Mouse (Mus musculus) lung, postnatal 4 days (tissue): ENCODE results near the gene Tubb4a.
A peak's percentile ranks its signal among the peaks of the same experiment; 100 is the strongest.

Experiments used
- DNase-seq, 2 experiments: peaks; one replicate each; pipeline ENCODE4 v3.0.0; 2021

Tubb4a gene

DNA sequence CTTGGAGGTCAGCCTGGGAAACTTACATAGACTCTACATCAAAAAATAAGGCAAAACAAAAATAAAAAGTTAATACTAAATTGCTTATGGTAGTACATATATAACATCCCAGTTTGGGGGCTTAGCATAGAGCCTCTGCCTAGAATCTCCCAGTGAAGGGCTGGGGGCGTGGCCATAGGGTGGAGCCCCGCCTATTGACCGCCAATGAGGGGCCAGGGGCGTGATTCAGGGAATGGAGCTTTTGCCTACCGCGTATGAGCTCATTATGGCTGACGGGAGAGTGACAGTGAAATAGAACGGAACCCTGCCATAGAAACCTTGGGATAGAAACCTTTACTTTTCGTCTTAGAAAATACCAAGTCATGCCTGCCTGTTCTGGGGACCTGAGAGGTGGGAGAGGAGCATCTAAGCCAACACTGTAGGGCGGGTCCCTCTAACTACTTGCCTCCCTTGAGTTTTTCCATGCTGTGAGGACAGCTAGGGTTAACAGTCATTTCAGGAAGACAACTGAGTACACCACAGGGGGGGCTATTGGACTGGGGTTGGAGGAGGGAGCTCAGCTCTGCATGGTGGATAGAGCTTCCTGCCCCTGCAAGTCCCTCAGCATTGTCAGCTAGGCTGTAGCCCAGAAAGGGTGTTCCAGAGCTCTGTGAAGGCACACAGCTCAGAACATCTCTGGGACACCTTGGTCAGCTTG lies 12.2 kb upstream of the Tubb4a start:
- DNase-seq = no peak

DNA sequence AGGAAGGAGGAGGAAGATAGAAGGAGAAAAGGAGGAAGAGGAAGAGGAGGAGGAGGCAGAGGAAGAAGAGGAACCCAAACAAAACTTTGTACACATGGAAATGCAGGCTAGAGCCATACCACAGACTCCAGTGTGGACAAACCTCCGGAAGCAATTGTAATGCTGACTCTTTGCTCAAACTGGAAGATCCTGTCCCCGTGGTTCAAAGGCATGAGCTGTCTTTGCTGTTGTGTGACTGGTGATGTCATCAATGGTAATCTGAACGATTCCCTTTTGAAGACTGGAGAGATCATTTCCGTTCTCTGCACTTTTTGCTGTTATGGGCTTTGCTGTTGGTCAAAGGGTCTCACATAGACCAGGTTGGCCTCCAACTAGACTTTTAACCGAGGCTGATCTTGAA lies 10.7 kb upstream of the Tubb4a start:
- DNase-seq = no peak

DNA sequence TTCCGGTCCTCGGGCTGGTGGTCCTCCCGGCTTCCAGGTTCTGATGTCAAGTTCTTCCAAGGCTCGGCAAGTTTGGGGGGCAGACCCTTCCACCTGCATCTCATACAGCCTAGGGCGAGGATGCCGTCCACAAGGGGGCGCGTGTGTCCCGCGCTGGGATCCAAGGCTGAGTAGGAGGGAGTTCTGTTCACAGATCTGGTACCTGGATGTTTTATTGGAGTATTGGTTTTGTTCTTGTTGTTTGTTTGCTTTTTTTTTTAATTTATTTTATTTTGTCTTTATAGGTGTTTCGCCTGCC lies 9.0 kb upstream of the Tubb4a start:
- DNase-seq = peak; percentile 75 to 87

DNA sequence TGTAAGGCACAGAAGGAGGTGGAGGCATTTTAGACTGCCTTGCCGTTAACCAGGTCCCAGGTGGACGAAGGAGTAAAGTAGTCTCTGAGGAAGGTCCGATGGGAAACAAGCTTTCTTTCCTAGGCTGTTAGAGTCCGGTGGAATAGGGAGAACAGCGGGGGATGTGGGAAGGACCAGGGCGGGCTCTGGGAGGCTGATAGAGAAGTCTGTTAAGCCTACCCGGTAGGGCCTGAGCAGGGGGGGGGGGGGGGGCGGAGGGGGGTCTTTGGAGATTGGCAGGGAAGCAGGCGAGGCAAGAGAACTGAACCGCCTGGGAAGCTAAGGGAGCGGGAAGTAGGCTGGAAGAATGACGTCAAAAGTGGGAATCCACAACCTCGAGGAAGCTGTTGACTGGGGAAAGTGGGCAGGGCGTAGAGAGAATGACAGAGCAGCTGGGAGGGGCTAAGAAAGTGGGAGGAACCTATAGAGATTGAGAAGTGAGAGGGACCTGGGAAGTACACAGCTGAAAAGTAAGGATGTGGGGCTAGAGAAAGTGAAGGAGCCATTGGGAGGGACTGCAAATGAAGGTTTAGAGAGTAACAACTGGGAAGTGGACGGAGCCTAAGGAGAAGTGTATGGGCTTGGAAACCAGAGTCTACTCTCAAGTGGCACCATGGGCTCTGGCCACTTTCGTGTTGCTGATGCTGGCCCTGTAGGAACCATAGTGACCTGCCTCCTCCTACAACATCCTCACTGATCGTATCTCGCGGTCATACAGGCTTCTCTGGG lies 8.5 kb upstream of the Tubb4a start:
- DNase-seq = peak; percentile 54 to 77

DNA sequence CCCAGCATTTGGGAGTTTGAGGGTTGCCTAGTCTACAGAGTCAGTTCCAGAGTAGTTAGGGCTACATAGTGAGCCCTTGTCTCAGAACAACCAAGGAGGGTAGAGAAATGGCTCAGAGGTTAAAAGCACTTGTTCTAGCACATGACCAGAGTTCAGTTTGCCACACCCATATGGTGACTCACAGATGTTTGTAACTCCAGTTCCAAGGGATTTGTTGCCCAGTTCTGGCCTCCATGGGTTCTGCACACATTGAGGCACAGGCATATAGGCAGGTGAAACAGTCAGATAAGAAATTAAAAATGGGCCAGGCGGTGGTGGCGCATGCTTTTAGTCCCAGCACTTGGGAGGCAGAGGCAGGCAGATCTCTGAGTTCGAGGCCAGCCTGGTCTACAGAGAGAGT lies 6.6 kb upstream of the Tubb4a start:
- DNase-seq = no peak

DNA sequence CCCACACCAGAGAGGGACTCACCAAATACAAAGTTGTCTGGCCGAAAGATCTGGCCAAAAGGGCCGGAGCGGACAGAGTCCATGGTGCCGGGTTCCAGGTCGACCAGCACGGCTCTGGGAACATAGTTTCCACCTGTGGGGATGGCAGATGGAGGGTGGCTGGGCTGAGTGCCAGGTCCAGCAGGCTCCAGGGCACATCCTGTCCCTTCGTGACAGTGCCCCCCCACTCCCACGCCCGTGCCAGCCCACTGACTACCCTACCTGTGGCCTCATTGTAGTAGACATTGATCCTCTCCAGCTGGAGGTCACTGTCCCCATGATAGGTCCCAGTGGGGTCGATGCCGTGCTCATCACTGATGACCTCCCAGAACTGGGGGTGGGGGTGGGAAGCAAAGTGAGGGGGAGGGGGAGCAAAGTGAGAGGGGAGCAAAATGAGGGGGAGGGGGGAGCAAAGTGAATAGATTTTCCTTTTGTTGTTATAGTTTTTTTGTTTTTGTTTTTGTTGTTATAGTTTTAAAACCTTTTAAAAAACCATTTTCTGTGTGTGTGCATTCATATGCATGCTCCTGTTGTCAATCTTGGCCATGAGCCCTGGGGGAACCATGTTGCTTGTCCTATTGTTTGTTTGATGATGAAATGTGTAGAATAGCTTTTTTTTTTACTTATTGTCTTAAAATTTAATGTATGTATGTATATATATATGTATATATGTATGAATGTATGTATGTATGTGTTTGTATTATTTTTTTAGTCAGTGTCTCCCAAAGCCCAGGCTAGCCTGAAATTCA lies 1.4 kb downstream of the Tubb4a start:
- no peak for DNase-seq

DNA sequence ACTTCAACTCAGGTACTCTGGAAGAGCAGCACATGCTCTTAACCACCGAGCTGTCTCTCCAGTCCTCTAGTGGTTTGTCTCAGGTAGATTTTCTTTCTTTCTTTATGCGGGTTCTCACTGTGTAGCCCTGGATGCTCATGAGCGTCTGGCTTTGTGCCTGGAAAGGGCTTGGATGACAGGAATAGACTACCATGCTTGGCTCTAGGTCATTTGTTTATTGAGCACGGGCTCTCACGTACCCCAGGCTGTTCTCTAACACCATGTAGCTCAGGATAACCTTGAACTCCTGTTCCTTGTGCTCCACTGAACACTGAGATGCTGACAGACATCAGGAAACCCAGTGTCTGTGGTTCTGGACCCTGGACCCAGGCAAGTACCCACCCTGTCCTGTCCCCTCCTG lies 5.1 kb downstream of the Tubb4a start:
- DNase-seq = no peak

DNA sequence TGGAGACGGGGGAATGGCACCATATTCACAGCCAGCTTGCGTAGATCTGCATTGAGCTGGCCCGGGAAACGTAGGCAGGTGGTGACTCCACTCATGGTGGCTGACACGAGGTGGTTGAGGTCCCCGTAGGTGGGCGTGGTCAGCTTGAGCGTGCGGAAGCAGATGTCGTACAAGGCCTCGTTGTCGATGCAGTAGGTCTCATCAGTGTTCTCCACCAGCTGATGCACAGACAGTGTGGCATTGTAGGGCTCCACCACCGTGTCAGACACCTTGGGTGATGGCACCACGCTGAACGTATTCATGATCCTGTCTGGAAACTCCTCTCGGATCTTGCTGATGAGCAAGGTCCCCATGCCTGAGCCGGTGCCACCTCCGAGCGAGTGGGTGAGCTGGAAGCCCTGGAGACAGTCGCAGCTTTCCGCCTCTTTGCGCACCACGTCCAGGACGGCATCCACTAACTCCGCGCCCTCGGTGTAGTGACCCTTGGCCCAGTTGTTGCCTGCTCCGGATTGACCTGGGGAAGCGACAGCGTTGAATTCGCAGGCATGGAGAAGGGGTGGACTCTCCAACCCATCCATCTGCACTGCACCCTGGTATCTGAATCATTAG lies 6.2 kb downstream of the Tubb4a start:
- DNase-seq = no peak

DNA sequence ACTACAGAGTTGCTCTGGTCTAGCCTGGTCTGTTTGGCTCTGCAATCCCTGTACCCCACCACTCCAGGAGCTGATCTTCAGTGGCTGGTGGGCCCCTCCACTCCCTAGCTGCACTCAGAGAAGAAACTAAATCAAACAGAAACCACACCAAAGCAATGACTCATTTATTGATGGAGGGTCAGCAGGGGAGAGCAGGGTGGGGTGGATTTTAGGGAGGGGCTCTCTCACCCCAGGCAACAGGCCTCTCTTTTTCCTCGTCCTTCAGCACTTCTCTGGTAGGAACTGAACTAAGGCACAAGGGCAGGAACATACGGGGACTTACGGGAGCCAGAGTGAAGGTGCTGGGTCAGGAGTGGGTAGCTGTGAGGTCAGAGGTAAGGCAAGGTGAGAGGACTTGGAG lies 7.7 kb downstream of the Tubb4a start:
- no peak for DNase-seq

DNA sequence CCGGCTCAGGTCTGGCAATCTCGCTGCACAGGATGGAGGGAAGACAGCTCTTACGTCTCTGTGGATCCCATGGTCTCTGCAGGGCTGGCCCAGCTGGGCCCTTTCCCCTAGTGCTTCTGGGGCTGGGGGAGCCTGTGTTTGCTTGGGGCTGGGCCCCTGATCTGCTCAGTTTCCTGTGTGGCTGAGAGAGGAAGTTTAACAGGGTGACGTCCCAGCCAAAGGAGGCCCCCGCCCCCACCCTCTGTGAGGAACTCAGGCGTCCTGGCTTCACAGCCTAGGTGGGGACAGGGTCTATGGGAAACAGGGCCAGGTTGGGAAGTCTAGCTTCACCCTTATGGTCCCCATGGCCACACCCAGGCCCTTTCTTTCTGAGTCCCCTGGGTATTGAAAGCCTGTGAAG lies 9.2 kb downstream of the Tubb4a start, which contains the start of gene Dennd1c:
Dennd1c (minus strand) TSS at position 179 of the 400 bp plus-strand sequence.
- peak; percentile 51 to 58 for DNase-seq

DNA sequence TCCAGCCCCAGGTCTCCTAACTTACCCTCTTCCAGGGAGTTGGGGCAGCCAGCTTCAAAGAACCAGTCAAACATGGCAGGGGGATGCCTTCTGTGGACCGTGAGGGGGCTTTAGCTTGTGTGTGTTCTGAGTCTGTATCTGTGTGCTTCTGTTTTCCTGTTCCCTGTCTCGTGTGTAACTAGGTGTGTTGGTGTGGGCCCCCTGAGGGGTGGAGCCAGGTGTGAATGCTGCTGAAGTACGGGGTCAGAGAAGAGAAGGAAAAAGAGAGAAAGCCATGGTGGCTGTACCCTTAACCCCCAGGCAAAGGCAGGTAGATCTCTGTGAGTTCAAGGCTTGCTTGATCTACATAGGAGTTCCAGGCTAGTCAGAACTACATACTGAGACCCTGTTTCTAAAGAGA lies 10.7 kb downstream of the Tubb4a start:
- no peak for DNase-seq

DNA sequence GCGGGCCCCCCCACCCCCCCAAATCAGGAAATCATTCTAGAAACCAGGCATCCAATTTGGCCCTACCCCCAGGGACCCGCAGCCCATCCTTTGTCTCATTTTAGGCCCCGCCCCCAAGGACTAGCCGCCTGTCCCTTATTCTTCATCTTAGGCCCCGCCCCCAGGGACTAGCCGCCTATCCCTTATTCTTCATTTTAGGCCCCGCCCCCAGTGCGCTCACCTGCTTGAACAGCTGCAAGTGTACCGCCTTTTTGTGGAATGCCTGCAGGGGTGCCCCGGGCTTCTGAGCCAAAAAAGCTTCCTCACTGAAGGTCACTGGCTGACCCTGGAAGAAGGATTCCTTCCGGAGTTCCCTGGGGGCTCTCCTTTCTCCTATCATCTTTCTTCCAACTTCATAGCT lies 16.9 kb downstream of the Tubb4a start:
- DNase-seq = peak; percentile 55 to 62

DNA sequence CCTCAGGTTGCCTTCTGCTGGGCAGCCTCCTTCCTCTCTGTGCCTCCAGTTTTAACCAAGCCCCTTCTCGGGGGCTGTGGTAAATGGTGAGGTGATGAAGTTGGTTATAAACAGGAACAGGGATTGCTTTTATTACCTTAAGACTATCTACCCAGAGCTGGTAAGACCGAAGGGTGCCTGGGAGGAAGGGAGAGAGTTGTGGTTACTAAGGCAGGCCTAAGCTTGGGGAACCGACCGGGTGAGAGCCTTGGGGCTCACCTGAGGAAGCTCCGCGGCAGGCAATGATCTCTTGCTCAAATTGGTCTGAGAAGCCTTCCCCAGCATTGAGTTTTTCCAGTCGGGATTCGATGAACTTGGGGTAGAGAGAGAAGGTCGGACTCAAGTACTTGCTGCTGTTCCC lies 17.3 kb downstream of the Tubb4a start:
- DNase-seq = no peak

DNA sequence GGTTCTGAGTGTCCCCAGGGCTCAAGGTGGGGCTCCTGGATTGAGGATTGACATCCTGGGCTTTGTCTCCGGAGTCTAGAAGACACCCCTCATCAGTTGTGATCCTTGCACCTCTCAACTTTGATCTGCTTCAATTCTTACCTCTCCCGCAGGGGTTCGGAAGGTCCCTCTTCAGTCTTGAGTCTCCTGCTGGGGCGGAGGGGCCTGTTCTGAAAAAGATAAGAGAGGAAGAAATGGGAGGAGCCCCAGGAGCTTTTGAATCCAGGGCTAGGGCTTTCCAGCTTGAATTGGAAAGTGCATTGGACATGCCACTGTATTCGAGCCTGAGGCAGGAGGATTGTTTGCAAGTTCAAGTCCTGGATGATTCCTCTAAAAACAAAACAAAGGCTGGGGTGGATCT lies 20.7 kb downstream of the Tubb4a start:
- no peak for DNase-seq

DNA sequence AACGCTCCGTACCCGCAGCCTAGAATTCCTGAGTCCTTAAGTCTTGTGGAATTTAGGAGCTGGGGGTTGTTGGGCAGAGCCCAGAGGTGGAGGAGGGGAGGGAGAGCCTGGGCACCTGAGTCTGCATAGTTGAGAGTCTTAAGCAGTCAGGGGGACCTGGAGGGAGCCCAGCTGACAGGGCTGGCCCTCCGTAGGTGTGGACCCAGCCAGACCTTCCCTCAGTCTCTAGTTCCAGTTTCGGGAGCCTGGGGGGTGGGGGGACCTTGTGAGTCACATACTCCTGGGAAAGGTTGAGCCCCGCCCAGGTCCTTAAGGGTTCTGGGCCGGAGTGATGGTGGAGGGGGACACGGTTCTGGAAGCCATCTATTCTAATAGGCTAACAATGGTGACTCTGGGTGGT lies 24.6 kb downstream of the Tubb4a start:
- peak; percentile 37 to 66 for DNase-seq

DNA sequence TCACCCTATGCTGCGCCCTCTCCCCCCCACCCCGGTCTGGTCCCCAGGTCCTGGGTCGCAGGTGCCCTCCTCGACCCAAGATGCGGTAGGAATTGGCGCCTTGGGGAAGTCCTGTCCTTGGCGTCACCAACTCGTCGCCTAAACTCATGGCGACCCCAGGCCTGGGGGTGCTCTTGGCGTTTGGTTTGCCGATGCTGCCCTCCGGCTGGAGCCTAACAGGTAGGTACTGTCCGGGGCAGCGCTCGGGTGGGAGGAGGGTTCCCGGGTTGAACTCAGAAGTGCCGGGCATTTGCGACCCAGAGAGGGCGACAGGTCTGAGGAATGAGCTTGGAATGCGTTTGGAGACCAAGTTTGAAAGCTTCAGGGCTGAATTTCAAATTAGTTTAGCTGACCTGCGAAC lies 25.0 kb downstream of the Tubb4a start:
- DNase-seq = no peak

DNA sequence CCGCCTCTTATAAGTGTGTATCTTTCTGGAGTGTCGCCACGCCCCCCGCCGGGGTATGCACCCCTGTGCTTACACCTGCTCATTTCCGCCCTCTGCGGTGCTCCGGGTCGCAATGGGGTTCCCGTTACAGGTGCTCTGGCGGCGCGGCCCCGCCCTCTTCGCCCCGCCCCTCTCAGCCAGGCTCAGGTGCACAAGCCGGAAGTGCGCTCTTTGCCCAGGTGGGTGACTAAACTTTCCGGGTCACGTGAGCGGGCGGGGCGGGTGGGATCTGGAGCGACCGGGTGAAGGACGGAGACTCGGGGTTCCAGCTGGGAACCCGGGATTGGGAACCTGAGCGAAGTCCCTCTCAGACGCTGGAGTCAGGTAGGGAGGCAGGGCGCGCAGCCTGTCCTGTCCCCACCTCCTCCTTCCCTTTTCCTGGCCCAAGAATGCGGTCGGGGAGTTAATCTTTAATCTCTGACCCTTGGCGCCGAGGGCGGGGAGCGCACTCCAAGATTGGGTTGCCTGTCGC lies 25.5 kb downstream of the Tubb4a start:
- DNase-seq = peak; percentile 78 to 90

DNA sequence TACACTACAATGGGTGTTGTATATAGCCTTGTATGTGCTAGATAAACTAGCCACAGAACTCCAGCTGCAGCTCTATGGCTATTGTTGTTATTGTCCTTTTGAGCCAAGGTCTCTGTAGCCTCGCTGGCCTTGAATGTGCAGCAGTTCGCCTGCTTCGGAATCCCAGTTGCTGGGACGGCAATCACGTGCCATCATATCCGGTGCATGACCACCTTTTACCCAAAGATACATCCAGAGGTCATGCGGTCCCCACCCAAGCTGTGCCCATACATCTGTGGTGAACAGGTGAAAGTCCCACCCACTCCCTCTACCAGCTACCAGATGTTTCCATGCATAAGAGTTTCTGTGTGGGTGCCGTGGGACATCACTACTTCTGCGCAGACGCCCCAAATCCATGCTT lies 26.5 kb downstream of the Tubb4a start:
- DNase-seq = no peak

DNA sequence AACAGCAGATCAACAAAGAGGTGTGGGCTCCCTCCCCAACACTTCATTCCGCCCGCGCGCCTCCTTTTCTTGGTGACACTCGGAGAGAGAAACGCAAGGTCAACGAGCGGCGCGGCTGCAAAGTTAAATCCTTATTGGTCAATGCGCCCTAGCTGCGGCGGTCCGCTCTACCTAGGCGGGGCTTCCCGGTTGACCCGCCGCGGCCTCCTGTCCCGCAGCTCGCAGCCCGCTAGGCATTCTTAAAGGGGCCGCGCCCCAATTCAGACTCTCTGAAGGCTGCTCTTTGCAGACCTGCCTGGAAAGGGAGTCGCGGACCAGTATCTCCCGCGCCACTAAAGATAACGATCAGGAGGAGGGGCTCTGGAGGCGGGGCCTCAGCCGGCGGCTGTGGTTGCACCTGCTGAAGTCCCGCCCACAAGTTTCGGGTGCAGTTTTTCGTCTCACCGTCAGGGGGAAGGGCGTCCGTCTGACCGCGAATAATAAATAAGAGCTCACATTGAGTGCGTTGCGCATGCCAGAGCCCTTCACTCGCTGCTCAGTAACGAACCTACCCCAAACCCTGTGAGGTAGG lies 27.3 kb downstream of the Tubb4a start:
- peak; percentile 96 to 97 for DNase-seq

DNA sequence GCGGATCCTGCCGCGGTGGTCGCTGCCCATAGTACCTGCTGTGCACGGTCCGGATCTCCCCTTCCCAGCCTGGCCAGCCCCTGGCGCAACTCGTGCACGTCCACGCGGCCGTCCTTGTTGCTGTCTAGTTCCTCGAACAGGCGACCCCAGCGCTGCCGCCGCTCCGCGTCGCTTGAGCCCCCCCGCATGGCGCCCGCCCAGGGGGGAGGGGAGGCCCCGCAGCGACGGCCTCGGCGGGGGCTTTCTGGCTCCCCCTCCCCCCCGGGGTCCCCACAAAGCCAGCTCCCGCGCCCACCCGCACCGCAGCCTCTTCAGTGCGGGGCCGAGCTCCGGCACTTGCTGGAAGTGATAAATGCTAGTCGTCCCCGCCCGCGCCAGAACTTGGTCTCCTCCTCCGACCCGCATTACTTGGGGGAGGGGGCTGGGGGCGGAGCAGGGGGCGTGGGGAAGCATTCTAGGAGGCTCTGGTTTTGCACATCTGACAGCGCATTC lies 28.1 kb downstream of the Tubb4a start, which contains the start of gene Slc25a23:
Slc25a23 (minus strand) TSS at position 378 of the 492 bp plus-strand sequence.
- DNase-seq = peak; percentile 69 to 79

DNA sequence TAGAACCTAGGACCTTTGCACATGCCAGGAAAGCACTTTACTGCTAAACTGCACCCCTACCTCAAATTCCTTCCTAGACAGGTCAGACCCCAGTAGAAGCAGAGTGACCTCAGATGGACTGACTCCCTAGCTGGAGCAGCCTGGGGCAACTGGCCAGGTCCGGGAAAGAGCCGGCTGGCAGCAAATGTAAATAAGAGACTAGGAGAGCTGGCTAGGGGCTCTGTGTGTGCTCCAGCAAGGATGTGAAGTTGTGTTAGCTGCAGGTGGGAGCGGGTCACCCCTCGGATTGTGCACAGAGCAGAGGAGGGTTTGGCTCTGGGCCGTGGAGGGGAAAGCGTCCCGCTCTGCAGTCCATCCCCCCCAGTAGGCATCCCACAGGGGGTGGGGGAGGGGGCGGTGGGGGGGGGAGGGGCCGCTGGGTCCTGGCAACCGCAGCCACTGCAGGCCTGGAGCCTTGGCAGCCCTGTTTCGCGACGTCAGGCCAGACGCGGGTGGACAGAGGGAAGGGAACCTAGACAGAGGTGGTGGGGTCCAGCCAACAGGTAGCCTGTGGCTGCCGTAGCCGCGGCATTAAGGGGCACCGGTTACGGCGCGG lies 28.6 kb downstream of the Tubb4a start, which contains the start of gene Crb3:
Crb3 (plus strand) TSS at position 215 of the 595 bp plus-strand sequence.
- DNase-seq = peak; percentile 34 to 65

DNA sequence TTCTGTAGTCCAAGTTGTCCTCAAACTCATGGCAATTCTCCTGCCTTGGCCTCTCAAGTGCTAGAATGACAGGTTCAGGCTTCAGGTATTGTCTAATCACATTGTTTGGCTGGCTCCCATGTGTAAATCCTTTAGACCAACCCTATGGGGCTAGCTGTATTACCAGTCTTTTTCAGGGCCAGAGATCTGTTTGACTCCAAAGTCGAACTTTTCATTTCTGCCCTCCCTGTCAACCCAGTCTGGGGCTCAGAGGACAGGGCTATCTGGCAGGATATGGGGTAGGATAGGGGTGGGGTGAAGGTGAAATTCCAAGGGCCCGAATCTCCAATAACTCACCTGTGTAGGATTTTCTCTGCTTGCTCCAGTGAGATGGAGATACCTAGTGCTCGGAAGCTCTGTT lies 31.3 kb downstream of the Tubb4a start:
- DNase-seq = no peak
